Mouse (Mus musculus) lung, embryonic 15.5 days (tissue): ENCODE results near the gene Nos2. TPM values are rescaled to one million over a fixed set of nuclear protein-coding genes. Genes with fewer than 3 reads are reported as not detected.

Source experiments
- ATAC-seq: fragments of 200-750 bp; cut with Nextera tagmentation; 2 replicates; pipeline ENCODE4 v1.8.0; 2017; ENCODE audit warnings: moderate number of reproducible peaks, borderline replicate concordance; ENCODE audit not compliant: low FRiP score, low TSS enrichment; ENCODE audit errors: extremely low read depth
- H3K27ac ChIP-seq: fragments of 300-500 bp; sonication (generic); 2 replicates; pipeline ENCODE4 v1.5.1; 2015; ENCODE audit warnings: moderate library complexity, mild to moderate bottlenecking, inconsistent platforms
- H3K27me3 ChIP-seq: fragments of 300-500 bp; sonication (generic); 2 replicates; pipeline ENCODE4 v1.6.1; 2015; ENCODE audit warnings: inconsistent platforms
- H3K36me3 ChIP-seq: fragments of 300-500 bp; sonication (generic); 2 replicates; pipeline ENCODE4 v1.6.1; 2015; ENCODE audit warnings: inconsistent platforms
- H3K4me1 ChIP-seq: fragments of 300-500 bp; sonication (generic); 2 replicates; pipeline ENCODE4 v1.6.1; 2015; ENCODE audit warnings: inconsistent platforms
- H3K4me2 ChIP-seq: fragments of 300-500 bp; sonication (generic); 2 replicates; pipeline ENCODE4 v1.6.1; 2015; ENCODE audit warnings: inconsistent platforms, mild to moderate bottlenecking, moderate library complexity
- H3K4me3 ChIP-seq: fragments of 300-500 bp; sonication (generic); 2 replicates; pipeline ENCODE4 v1.5.1; 2015; ENCODE audit warnings: mild to moderate bottlenecking, inconsistent platforms
- H3K9ac ChIP-seq: fragments of 300-500 bp; sonication (generic); 2 replicates; pipeline ENCODE4 v1.6.1; 2015; ENCODE audit warnings: inconsistent platforms
- H3K9me3 ChIP-seq: fragments of 300-500 bp; sonication (generic); 2 replicates; pipeline ENCODE4 v1.6.1; 2016; ENCODE audit warnings: inconsistent platforms
- WGBS: fragments of 180-500 bp; shearing (Covaris S2); methylation state at CpG from one replicate; pipeline ENCODE4 v1.1.7; 2015; 5-methylcytosine and 5-hydroxymethylcytosine counted together
- polyA plus RNA-seq: library from polyadenylated mRNA; unstranded; fragments of >200 nt; fragmentation: Nextera tagmentation; extraction: Ambion mirVana; gene quantifications from 2 replicates; pipeline ENCODE4 v1.2.1, GENCODE M21; 2015

Gene Nos2
- polyA plus RNA-seq, 1 experiment from 2014 or later: 3.8 TPM

- Histone ChIP-seq H3K36me3 (no peaks in the 10 kb centered on the region), H3K4me3 (no peak overlapping the region), H3K27me3 (no peaks in the 10 kb centered on the region), H3K9me3 (no peaks in the 10 kb centered on the region), H3K4me1 (no peaks in the 10 kb centered on the region), H3K9ac (no peak overlapping the region), H3K4me2 (no peak overlapping the region), H3K27ac (no peak overlapping the region)
- 65% methylated on average over 5 of the region's 5 CpGs for WGBS
- no peak for ATAC-seq
These were observed 39.4 kb downstream of the Nos2 start for GRCm38 (mm10) chr11:78959841-78960520.

- 43% methylated on average over 5 of the region's 5 CpGs for WGBS
These were observed 40.6 kb downstream of the Nos2 start for GRCm38 (mm10) chr11:78961221-78961620.

GRCm38 (mm10) chr11:78967371-78967770 lies 46.8 kb downstream of the Nos2 start:
- Histone ChIP-seq H3K4me3 (no peak overlapping the region), H3K27ac (no peak overlapping the region), H3K27me3 (no peaks in the 10 kb centered on the region), H3K36me3 (no peaks in the 10 kb centered on the region), H3K9ac (no peak overlapping the region), H3K4me2 (no peak overlapping the region), H3K4me1 (no peaks in the 10 kb centered on the region), H3K9me3 (no peaks in the 10 kb centered on the region)
- WGBS: 20% methylated on average over 4 of the region's 4 CpGs
- ATAC-seq: no peak

More at GRCm38 (mm10) chr11:78961221-78961620, 40.6 kb downstream of the Nos2 start:
- H3K9ac ChIP-seq: no peak overlapping the region
- H3K27ac ChIP-seq: no peak overlapping the region
- no peaks in the 10 kb centered on the region for H3K36me3 ChIP-seq
- H3K4me2 ChIP-seq: no peak overlapping the region
- ATAC-seq: no peak
- H3K4me3 ChIP-seq: no peak overlapping the region
- H3K4me1 ChIP-seq: no peaks in the 10 kb centered on the region
- H3K27me3 ChIP-seq: no peaks in the 10 kb centered on the region
- H3K9me3 ChIP-seq: no peaks in the 10 kb centered on the region

DNA sequence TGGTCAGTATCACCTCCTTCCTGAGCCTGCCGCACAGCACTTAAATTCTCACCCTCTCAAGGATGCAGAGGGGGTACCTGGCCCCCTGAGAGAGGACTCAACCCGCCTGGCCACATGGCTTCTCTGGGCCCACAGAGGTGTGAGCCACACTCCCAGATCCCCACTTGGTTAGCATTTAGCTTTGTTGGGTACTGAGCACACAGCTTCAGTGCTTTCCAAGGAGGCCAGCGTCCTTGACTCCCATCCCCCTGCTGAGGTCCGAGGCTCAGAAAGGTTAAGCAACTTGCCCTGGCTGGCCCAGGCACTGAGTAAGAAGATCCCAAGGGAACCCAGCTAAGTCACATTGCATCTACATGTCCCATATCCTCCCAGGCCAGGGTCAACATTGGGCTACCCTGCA lies 47.5 kb downstream of the Nos2 start:
- WGBS: 66% methylated on average over 4 of the region's 4 CpGs
- H3K27me3 ChIP-seq: no peaks in the 10 kb centered on the region
- H3K9me3 ChIP-seq: no peaks in the 10 kb centered on the region
- no peak overlapping the region for H3K4me2 ChIP-seq
- no peak overlapping the region for H3K4me3 ChIP-seq
- no peaks in the 10 kb centered on the region for H3K36me3 ChIP-seq
- no peak overlapping the region for H3K27ac ChIP-seq
- no peak overlapping the region for H3K9ac ChIP-seq
- no peak for ATAC-seq
- H3K4me1 ChIP-seq: 0 out of 2 replicates have a peak, but pooled peaks cover 6% of the 10 kb centered on the region

DNA sequence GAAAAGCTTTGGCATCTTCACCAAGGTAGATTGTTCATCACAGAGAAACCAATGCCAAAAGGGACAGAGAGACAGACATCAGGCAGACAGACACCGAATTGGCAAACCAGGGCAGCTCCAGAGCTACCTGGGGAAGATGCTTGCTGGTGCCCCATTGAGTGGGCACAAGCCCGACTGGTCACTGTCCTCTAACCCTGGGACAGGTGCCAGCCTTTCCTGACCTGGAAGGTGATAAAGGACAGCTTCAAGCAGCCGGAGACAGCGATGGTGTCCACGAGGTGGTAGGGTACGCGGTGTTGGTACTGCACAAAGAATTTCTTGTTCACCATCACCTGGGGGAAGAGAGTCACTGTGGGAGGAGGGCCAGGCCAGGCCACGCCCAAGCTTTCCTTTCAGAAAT lies 50.5 kb downstream of the Nos2 start:
- Histone ChIP-seq H3K4me1 (0 out of 2 replicates have a peak, but pooled peaks cover 6% of the 10 kb centered on the region), H3K4me3 (no peak overlapping the region), H3K27ac (no peak overlapping the region), H3K9me3 (no peaks in the 10 kb centered on the region), H3K27me3 (no peaks in the 10 kb centered on the region), H3K4me2 (no peak overlapping the region), H3K9ac (no peak overlapping the region), H3K36me3 (no peaks in the 10 kb centered on the region)
- no peak for ATAC-seq
- 76% methylated on average over 8 of the region's 8 CpGs for WGBS

GRCm38 (mm10) chr11:78971746-78972145 lies 51.2 kb downstream of the Nos2 start:
- ATAC-seq: no peak
- Histone ChIP-seq H3K9ac (no peak overlapping the region), H3K4me3 (no peak overlapping the region), H3K9me3 (no peaks in the 10 kb centered on the region), H3K27me3 (no peaks in the 10 kb centered on the region), H3K36me3 (no peaks in the 10 kb centered on the region), H3K4me1 (0 out of 2 replicates have a peak, but pooled peaks cover 6% of the 10 kb centered on the region), H3K27ac (no peak overlapping the region), H3K4me2 (no peak overlapping the region)
- 89% methylated on average over 3 of the region's 3 CpGs for WGBS

DNA sequence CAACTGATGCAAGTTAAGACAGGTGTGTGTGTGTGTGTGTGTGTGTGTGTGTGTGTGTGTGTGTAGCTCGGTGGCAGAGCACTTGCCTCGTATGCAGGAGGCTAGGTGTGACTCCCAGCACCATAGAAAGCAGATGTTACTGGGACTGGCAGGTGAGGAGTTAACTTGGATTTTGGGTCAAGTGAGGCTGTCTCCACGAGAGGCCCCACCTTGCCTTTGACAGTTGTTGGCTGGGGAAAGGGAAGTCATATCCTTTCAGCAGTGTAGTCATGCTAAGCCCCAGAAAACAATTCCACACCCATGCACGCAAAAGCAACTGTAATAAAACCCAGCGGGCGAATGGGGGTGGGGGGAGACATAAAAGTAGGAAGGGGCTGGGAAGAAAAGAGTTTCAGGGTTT lies 51.7 kb downstream of the Nos2 start:
- no peaks in the 10 kb centered on the region for H3K36me3 ChIP-seq
- ATAC-seq: no peak
- no peaks in the 10 kb centered on the region for H3K27me3 ChIP-seq
- H3K4me3 ChIP-seq: no peak overlapping the region
- H3K9ac ChIP-seq: no peak overlapping the region
- no peaks in the 10 kb centered on the region for H3K9me3 ChIP-seq
- WGBS: 44% methylated on average over 6 of the region's 6 CpGs
- H3K27ac ChIP-seq: no peak overlapping the region
- no peak overlapping the region for H3K4me2 ChIP-seq
- H3K4me1 ChIP-seq: 0 out of 2 replicates have a peak, but pooled peaks cover 6% of the 10 kb centered on the region

DNA sequence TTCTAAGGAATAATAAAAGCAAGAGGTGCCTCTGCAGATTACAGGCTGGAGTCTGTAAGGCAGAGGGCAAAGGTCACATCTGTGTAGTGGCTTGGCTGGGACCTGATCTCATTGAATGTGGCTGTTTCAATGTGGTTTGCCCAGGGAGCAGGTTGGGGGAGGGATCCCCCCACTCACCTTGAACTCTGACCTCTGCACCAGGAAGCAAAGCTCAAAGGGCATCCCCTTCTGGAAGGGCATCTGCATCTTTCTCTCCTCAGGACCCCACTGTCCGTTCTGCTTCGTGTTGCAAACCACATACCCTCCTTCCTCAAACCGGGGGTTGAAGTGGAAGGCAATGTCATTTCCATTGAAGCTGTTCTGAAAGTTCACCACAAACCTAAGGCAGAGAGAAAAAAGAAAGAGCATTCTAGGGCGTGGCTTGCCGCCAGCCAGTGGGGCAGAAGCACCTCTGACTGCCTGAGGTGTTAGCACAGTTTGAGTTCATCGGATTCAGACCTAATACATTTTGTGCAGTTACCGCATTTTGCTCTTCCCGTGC lies 52.3 kb downstream of the Nos2 start:
- H3K4me3 ChIP-seq: no peak overlapping the region
- H3K9me3 ChIP-seq: no peaks in the 10 kb centered on the region
- H3K36me3 ChIP-seq: no peaks in the 10 kb centered on the region
- 0 out of 2 replicates have a peak, but pooled peaks cover 6% of the 10 kb centered on the region for H3K4me1 ChIP-seq
- no peak overlapping the region for H3K27ac ChIP-seq
- no peak overlapping the region for H3K9ac ChIP-seq
- WGBS: 49% methylated on average over 8 of the region's 8 CpGs
- no peaks in the 10 kb centered on the region for H3K27me3 ChIP-seq
- 0 out of 2 replicates have a peak overlapping the region, but pooled peaks have one; percentile 17 for H3K4me2 ChIP-seq
- ATAC-seq: no peak

- no peak overlapping the region; the same call in 1 of the 2 replicates for H3K27ac ChIP-seq
- no peaks in the 10 kb centered on the region for H3K9me3 ChIP-seq
- no peaks in the 10 kb centered on the region for H3K27me3 ChIP-seq
- H3K4me2 ChIP-seq: 0 out of 2 replicates have a peak overlapping the region, but pooled peaks have one; percentile 17
- 54% methylated on average over 17 of the region's 17 CpGs for WGBS
- H3K4me1 ChIP-seq: 0 out of 2 replicates have a peak, but pooled peaks cover 6% of the 10 kb centered on the region
- no peaks in the 10 kb centered on the region for H3K36me3 ChIP-seq
- ATAC-seq: peak; percentile 84; the same call in 1 of the 2 replicates
- H3K4me3 ChIP-seq: no peak overlapping the region
- H3K9ac ChIP-seq: no peak overlapping the region
These were observed 53.0 kb downstream of the Nos2 start for GRCm38 (mm10) chr11:78973381-78974150.

DNA sequence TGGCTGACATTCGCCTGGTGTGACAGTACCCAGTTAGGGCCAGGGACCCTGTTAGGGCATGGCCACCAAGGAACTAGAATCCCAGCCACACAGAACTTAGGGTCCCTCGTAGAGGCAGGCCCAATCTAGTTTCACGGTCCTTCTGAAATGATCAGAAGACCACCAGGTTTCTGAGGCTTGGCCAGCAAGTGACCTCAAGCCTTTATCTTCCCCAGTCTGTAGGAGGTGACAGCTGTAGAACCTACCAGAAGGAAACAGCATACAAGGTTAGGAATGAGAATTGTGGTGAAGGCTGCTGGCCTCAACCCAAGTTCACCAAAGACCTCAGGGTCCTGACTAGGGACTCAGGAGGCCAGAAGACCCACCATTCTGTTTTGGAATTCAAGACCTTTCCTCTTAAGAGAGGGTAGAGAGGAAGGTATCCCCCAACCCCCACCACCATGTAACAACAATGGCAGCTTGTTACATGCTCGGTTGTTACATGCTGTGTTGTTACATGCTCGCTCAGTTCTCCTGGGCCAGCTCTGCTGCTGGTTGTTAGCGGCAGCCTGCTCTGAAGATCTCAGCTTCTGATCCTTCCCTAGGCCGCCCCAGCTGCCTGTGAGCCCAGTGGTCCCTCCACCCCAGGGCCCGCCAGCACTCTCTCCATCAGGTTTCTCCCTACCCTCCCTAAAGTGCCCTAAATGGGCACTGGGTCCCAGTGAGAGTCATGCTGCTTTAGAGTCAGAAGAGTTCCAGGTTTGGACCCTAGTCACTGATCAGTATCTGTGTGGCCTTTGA lies 56.3 kb downstream of the Nos2 start:
- H3K4me2 ChIP-seq: no peak overlapping the region
- ATAC-seq: no peak
- WGBS: 68% methylated on average over 8 of the region's 8 CpGs

GRCm38 (mm10) chr11:78978176-78979019 lies 57.8 kb downstream of the Nos2 start:
- H3K9me3 ChIP-seq: no peaks in the 10 kb centered on the region
- no peaks in the 10 kb centered on the region for H3K36me3 ChIP-seq
- H3K4me2 ChIP-seq: no peak overlapping the region
- H3K4me1 ChIP-seq: no peaks in the 10 kb centered on the region
- H3K4me3 ChIP-seq: no peak overlapping the region
- H3K9ac ChIP-seq: no peak overlapping the region
- no peaks in the 10 kb centered on the region for H3K27me3 ChIP-seq
- WGBS: 74% methylated on average over 12 of the region's 12 CpGs
- no peak for ATAC-seq
- no peak overlapping the region for H3K27ac ChIP-seq

More for the DNA sequence above, 56.3 kb downstream of the Nos2 start:
- Histone ChIP-seq H3K36me3 (no peaks in the 10 kb centered on the region), H3K9ac (no peak overlapping the region), H3K9me3 (no peaks in the 10 kb centered on the region), H3K27ac (no peak overlapping the region), H3K4me3 (no peak overlapping the region), H3K27me3 (no peaks in the 10 kb centered on the region), H3K4me1 (0 out of 2 replicates have a peak, but pooled peaks cover 6% of the 10 kb centered on the region)
